Mouse (Mus musculus) liver, embryonic 14.5 days (tissue): ENCODE data around the gene Notch2.

ENCODE experiments used
- CTCF ChIP-seq: IDR thresholded peaks from 2 replicates; pipeline ENCODE4 v1.5.1; 2016; ENCODE audit warnings: antibody characterized with exemption, low read depth, control low read depth
- EP300 ChIP-seq: IDR thresholded peaks from 2 replicates; pipeline ENCODE4 v1.6.1; 2016; ENCODE audit warnings: antibody characterized with exemption, low read depth

GRCm38 (mm10) chr3:98039666-98040456 is 26.5 kb downstream of the Notch2 start:
- no peak for TF ChIP-seq CTCF
- no peak for TF ChIP-seq EP300
